ENCODE assay signal across 8 mouse cellular contexts in genomic region chrX:53057054-53057759, GRCm38 (mm10).
DNase-seq lines count a peak whose midpoint lies in the region; ATAC-seq lines count a peak whose summit lies in the region.

No protein-coding gene starts in this region.

- no peaks in the 10 kb centered on the region for H3K4me1 ChIP-seq in hindbrain, embryonic 14.5 days (replicated peaks; ENCODE audit: control insufficient read depth, insufficient read depth, low read length)
- peaks cover 36% of the 10 kb centered on the region for H3K4me1 ChIP-seq in megakaryocyte, embryonic 14.5 days

- H3K9me3 ChIP-seq in hindbrain, embryonic 14.5 days (ENCODE audit: control insufficient read depth, low read length) = no peaks in the 10 kb centered on the region
- no peaks in the 10 kb centered on the region for H3K9me3 ChIP-seq in megakaryocyte, embryonic 14.5 days

- peak; percentile 58 for DNase-seq in R1 (ENCODE audit: low read depth, low spot score)
- peak; percentile 48 to 71 for DNase-seq in cerebellum, postnatal 25 days
- peak; percentile 11 to 39 for DNase-seq in frontal cortex, postnatal 25 days (ENCODE audit: low spot score in 2 of 2)
- peak; percentile 57 for DNase-seq in hindbrain, embryonic 14.5 days (ENCODE audit: low spot score)
- DNase-seq in left cerebral cortex, postnatal 10 days (ENCODE audit: extremely low spot score in 1 of 2, low spot score in 2 of 2) = peak; percentile 46 to 94
- peak; percentile 82 to 87 for DNase-seq in right cerebral cortex, postnatal 10 days (ENCODE audit: low spot score in 2 of 2)
- peak; percentile 89 for DNase-seq in urinary bladder, postnatal 14 days (ENCODE audit: low spot score)

- peak overlapping the region; percentile 44 for H3K4me3 ChIP-seq in hindbrain, embryonic 14.5 days (replicated peaks; ENCODE audit: low read length)
- peak overlapping the region; percentile 94 for H3K4me3 ChIP-seq in megakaryocyte, embryonic 14.5 days (replicated peaks)

- peak; percentile 82 for ATAC-seq in hindbrain, embryonic 14.5 days (ENCODE audit: low FRiP score)

- no peaks in the 10 kb centered on the region for H3K36me3 ChIP-seq in hindbrain, embryonic 14.5 days (replicated peaks; ENCODE audit: control insufficient read depth, insufficient read depth)
- H3K36me3 ChIP-seq in megakaryocyte, embryonic 14.5 days (replicated peaks; ENCODE audit: low read length) = peaks cover 12% of the 10 kb centered on the region

- H3K9ac ChIP-seq in hindbrain, embryonic 14.5 days = peak overlapping the region; percentile 58

- intact Hi-C loops in left cerebral cortex, postnatal 10 days (cut with DNase I) = loop anchor here (10.0 kb wide), 1 partner anchor 178 kb away; no protein-coding TSS in a partner anchor

- H3K27me3 ChIP-seq in hindbrain, embryonic 14.5 days (ENCODE audit: control insufficient read depth, insufficient read depth, low read length) = peaks cover 32% of the 10 kb centered on the region
- peaks cover 26% of the 10 kb centered on the region for H3K27me3 ChIP-seq in megakaryocyte, embryonic 14.5 days (replicated peaks)

- 0 out of 2 replicates have a peak overlapping the region, but pooled peaks have one; percentile 43 for H3K27ac ChIP-seq in hindbrain, embryonic 14.5 days

- H3K4me2 ChIP-seq in hindbrain, embryonic 14.5 days (replicated peaks) = peak overlapping the region; percentile 61

- WGBS in hindbrain, embryonic 14.5 days = 11% methylated on average over 42 of the region's 42 CpGs

Comparison
In these comparisons a context has a peak if more than half of its experiments do, and no peak if none do; other contexts are left out.
1. Peak in every context shown above with its lines: DNase-seq, ATAC-seq, H3K4me3 ChIP-seq and H3K27ac ChIP-seq.
2. DNase-seq: peak in every context shown above with its lines; median percentile 89 in urinary bladder, postnatal 14 days; 84 in right cerebral cortex, postnatal 10 days; 70 in left cerebral cortex, postnatal 10 days; 60 in cerebellum, postnatal 25 days; 58 in R1; 57 in hindbrain, embryonic 14.5 days; 25 in frontal cortex, postnatal 25 days.